Mouse (Mus musculus) kidney, adult 11 months (tissue): Measurements from ENCODE around the gene Fbxo7.
"Not testable (repeated sequence)": the region's sequence is repeated elsewhere in the genome, so short reads cannot be mapped to it uniquely, and the experiment has no call there.

ENCODE experiments used
- DNase-seq: peaks from one replicate; pipeline ENCODE4 v3.0.0; 2022

Fbxo7 gene

GRCm38 (mm10) chr10:86021749-86022473, at the start of gene Fbxo7:
Fbxo7 (plus strand) TSS chr10:86021972.
- DNase-seq = peak; percentile 87

- no peak for DNase-seq
These were observed 48.9 kb upstream of the Fbxo7 start for GRCm38 (mm10) chr10:85972915-85973314.

DNA sequence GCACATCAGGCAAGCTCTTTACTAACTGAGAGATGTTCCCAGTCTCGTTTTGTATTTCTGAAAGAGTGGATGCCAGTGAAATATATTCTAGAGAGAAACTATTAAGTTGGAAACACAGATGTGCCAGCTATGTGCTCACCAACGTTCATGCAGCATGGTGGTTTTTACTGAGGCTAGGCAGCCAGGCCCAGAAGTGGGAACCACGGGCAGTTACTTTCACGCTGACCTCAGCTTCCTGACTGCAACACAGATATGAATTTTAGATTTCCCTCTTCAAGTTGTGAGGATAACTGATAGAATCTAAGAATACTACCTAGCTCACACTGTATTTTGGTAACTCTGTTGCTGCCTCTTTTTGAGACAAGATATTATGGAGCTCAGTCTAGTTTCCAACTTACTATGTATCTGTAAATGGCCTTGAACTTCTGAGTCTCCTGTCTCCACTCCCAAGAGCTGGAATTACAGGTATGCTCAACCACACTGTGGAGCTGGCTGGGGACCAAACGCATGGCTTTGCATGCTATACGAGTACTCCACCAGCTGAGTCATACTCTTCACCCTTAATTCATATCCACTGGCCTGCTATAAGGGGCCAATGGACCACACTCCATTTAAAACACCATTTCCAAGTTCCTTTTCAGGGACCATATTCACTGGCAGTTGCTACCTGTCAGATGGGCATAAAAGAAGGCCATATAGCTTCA, 32.2 kb upstream of the Fbxo7 start:
- DNase-seq = no peak

GRCm38 (mm10) chr10:85992412-85992811, 29.4 kb upstream of the Fbxo7 start:
- no peak for DNase-seq

GRCm38 (mm10) chr10:85993836-85994235, 27.9 kb upstream of the Fbxo7 start:
- DNase-seq = no peak

GRCm38 (mm10) chr10:85994543-85995104, 27.1 kb upstream of the Fbxo7 start:
- no peak for DNase-seq

DNA sequence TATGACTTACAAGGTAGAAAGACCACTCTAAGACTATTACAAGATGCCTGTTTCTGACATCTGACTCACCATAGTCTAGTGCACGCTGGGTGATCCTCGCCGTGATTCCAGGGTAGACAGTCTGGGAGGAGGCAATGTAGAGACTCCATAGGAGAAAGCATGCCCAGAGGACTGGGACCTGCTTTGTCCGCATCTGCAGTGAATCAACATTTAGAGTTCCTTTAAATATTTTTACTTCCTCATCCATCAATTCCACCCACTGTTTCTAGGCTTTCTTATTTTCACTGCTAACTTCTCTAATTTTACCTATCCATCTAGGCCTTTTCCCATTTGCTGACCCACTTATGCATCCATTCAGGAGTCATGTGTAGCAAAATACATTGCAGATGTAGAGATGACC, 21.3 kb upstream of the Fbxo7 start:
- no peak for DNase-seq

DNA sequence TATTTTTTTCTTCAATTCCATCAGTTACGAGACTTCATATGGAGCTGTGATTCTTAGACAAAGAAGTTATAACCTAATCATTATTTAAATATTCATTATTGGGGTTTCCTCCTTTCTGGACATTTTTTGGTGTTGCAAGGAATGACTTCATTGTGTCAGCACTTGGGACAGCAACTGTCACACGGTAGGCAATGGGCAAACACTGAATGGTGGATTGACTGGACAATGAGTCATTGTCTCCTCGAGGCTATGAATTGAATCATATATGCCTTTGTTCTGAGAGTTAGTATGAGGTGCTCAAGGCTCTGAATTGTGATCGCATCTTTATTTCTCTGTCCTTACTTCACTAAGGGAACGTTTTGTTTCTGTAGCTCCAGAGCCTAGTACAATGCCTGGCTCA, 15.3 kb upstream of the Fbxo7 start:
- DNase-seq = no peak

DNA sequence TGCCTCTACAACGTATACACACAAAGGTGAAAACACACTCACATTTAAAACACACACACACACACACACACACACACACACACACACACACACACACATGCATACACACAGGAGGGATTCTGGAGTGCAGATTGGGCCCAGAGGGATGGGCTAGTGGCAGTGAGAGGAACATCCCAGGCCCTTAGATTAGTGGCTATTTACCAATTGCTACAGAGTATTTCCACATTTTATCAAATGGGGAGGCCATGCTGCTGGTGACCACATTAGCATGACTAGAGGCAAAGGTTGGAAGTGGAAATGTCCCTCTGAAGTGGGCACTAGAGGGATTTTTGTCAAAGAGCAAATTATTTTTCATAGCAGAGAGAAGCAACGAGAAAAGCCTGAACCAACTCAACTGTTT, 12.1 kb upstream of the Fbxo7 start:
- no peak for DNase-seq

DNA sequence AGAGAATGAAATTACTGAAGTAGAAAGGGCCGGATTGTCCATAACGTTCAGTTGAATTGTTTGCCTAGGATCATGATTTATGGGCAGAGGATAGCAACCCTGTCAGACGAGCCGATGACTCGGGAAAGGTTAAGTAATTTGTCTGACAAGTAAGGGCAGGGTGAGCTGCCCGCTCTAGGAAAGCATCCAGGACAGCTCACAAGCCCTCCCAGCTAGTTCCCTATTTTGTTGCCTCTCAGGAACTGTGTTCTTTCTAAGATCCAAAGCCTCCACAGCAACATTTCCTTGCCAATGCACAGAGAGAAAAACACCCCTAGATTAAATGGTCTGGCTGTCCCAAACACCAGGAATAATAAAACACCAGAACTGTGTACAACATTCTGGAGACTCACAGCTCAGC, 11.1 kb upstream of the Fbxo7 start:
- DNase-seq = no peak

DNA sequence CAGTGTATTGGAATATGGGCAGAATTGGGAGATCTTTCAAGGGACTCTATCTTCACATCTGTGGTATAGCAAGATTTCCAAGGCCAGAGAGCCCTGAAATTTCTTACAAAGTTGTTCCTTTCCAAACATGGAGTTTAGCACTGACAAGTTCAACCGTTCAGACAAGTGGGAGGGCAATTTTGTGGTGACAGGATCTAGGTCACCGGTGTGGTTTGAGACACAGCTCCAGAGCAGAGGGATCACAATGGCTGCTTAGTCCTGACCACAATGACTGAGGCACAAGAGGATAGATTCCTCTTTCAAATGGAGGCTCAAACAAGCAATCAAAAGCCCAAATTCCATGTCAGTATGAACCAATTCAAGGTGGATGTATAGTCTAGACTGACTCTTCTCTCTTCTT, 10.6 kb upstream of the Fbxo7 start:
- no peak for DNase-seq

DNA sequence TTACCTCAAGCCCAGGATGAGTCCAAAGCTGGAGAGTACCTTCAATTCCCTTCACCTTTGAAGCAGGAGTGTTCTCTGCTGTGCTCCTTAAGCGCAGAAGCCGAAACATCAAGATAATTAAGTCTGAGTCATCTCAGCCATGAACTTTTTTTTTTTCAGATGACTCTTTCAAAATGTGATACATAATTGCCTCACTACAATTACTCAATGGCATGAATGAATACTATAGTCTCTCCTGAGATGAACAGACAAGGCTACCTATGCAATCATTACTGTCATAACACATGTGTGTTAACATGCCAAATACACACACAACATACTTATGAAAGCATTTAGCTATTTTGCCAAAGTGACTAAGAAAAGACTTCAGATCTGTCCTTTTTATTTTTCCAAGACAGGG, 10.0 kb upstream of the Fbxo7 start, which contains the start of gene Bpifc:
Gene Bpifc, minus strand, starts transcription at position 115 of the 400 bp plus-strand sequence.
- no peak for DNase-seq

- DNase-seq = no peak
These were observed 4.0 kb upstream of the Fbxo7 start for GRCm38 (mm10) chr10:86017781-86018180.

DNA sequence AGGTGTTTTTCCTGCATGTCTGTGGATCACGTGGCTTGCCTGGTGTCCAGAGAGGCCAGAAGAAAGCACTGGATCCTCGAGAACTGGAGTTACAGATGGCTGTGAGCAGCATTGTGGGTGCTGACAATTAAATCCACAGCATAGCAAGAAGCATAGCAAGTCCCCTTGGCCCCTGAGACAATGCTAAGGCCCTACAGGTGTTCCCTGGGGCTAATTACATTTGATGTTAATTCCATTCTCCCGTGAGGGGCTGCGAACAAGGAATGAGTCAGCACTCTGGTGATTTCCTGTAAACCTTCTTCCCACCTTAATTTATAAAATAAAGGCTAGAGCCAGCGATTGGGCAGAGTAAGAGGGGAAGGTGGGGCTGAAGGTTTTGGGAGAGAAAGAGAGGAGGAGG, 3.0 kb upstream of the Fbxo7 start:
- no peak for DNase-seq

DNA sequence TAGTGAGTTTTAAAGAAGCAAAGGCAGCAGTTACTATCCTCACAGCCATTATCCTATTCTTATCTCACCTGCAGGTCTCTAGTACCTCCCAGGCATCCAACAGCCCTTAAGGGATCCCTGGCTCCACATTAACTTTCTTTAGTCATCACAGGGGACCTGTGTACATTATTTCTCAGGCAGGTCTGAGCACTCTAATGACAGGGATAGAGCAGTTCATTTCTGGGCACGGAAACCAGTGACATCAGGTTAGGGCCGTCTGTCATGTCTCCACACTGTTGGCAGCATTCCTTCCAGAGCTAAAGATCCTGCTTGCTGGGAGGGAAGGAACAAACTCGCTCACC, 394 bp upstream of the Fbxo7 start:
- no peak for DNase-seq

DNA sequence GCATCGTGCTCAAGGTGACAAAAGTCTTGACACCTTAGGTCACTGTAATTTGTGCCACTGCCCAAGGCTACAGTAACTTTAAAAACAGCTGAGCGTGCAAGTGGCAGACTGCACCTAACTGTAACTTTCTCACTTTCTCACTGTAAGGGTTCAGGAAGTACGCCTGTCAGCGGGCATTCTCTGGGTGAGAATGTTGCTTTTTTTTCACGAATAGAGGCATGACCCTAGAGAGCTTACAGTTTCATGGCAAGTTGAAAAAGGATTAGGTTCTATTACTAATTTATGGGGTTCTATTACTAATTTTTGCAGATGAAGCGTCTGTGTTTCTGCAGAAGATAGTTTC, 673 bp downstream of the Fbxo7 start:
- DNase-seq = no peak

DNA sequence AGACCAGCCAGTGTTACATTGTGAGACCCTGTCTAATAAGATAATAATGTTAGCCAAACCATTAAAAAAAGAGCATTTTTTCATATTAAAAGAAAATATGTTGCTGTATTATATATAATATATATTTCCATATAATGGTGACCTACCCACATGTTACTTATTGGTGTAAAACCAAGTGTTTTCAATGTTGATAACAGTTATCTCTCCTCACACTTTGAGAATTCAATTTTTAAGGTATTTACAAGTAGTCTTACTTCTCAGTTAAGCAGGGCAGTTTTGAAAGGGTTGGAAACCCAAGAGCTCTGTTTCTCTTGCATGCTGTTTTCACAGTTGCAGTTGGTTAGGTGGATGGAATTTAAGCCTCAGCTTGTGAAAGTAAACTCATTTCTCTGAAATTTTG, 1.4 kb downstream of the Fbxo7 start:
- no peak for DNase-seq

DNA sequence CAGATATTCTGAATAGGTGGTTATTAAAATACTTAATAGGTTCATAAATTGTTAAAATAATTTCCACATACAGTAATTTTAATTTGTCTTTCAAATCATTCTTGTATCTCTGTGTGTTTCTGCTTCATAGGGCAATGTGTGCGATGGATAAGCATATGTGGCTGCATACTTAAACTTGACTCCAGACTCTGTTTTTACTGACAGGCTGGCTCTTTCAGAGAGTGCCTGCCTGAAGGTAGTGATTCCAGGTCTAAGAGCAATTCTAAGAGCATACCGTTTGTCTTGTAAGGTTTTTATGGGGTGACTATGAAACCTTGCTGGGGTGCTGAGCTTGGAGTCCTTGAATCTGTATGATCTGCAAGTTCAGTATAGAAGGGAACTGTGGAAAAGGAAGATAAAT, 4.1 kb downstream of the Fbxo7 start:
- DNase-seq = no peak

DNA sequence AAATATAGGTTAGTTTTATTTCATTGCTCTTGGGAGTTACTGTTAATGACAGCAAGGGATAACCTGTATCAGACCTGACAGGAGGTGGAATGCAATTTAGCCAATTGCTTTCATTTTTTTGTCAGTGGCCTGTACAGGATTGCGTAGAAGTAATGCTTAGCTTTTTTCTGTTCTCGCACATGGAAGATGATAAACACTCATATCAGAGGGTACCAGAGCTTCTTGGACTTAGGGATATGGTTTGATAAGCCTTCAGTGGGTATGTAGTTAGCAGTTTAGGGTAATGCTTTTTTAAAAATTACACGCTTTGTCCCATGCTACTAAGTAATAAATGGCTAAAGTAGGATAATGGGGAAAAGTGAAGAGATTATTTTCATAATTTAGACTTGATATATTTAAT, 4.6 kb downstream of the Fbxo7 start:
- DNase-seq = no peak

DNA sequence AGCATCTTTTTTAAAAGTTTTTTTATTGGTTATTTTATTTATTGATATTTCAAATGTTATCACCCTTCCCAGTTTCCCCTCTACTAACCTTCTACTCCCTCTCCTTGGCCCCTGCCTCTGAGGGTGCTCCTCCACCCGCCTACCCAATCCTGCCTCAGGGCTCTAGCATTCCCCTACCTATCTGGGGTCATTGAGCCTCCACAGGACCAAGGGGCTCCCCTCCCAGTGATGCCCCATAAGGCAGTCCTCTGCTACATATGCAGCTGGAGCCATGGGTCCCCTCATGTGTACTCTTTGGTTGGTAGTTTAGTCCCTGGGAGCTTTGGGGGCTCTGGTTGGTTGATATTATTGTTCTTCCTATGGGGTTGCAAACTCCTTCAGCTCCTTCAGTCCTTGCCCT, 5.0 kb downstream of the Fbxo7 start:
- not testable (repeated sequence) for DNase-seq

GRCm38 (mm10) chr10:86030743-86031142, 9.0 kb downstream of the Fbxo7 start:
- DNase-seq = no peak

- no peak for DNase-seq
These were observed 10.7 kb downstream of the Fbxo7 start for GRCm38 (mm10) chr10:86032517-86032916.

DNA sequence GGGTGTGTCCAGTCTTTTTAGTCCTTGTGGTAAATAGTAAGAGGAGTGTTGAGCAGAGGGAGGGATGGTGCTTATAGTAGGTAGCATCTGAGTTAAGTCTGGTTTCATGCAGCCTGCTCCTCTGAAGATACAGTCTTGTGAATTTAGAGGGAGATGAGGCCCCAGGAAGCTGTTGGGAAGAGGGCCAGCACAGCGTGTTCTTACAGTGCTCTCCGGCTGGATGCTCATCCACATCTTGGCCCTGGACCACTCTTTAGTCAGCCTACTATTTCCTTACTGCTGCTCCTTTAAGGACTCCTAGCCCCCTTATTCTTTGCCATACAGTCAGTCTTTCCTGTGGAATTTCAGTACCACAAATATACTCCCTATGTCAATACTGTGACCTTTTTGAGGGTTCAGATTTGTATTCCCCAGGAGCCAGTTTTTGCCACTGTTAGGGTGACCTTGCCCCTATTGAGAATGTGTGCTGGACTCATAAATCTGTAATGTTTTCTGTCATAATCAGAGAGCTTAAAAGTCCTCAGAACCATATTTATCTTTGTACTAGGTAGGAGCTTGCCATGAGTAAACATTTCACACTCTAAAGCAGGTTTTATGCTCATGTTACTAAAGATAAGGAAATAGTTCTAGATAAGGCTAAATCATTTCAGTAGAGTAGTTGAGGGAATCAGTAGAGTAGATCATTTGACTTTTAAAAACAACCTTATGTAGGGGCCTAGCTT, 12.4 kb downstream of the Fbxo7 start:
- no peak for DNase-seq

DNA sequence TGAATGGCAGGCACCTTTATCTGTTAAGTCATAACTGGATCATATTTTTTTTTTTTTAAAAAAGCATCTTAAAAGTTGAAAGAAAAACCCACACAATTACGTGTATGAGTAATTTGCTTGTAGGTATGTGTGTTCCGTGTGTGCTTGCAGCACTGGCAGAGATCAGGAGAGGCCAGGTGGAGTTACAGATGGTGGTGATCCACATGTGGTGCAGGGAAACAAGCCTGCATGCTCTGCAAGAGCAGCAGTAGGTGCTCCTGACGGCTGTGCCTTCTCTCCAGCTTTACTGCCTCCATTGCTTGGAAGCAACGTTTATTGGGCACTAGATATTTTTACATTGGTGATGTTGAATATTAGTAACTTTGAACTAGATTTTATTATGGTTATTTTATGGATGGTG, 21.9 kb downstream of the Fbxo7 start:
- no peak for DNase-seq
